Mouse (Mus musculus) forebrain, embryonic 16.5 days (tissue): ENCODE data around the gene Camta1. TPM values are rescaled to one million over a fixed set of nuclear protein-coding genes. Genes with fewer than 3 reads are reported as not detected.

Experiments
- ATAC-seq: fragments of 200-750 bp; cut with Nextera tagmentation; 2 replicates; pipeline ENCODE4 v1.8.0; 2017; ENCODE audit warnings: mild to moderate bottlenecking, moderate library complexity
- H3K27ac ChIP-seq: fragments of 300-500 bp; sonication (generic); 2 replicates; pipeline ENCODE4 v1.5.1; 2014; ENCODE audit warnings: low read length, control low read depth
- H3K27me3 ChIP-seq: fragments of 300-500 bp; sonication (generic); replicated peaks from 2 replicates; pipeline ENCODE4 v1.6.1; 2014; ENCODE audit warnings: low read length; ENCODE audit not compliant: control insufficient read depth, insufficient read depth
- H3K36me3 ChIP-seq: fragments of 300-500 bp; sonication (generic); 2 replicates; pipeline ENCODE4 v1.6.1; 2014; ENCODE audit not compliant: control insufficient read depth, insufficient read depth
- H3K4me1 ChIP-seq: fragments of 300-500 bp; sonication (generic); replicated peaks from 2 replicates; pipeline ENCODE4 v1.6.1; 2014; ENCODE audit warnings: low read length; ENCODE audit not compliant: control insufficient read depth, insufficient read depth
- H3K4me2 ChIP-seq: fragments of 300-500 bp; sonication (generic); 2 replicates; pipeline ENCODE4 v1.6.1; 2014; ENCODE audit warnings: mild to moderate bottlenecking, low read length, control low read depth
- H3K4me3 ChIP-seq: fragments of 300-500 bp; sonication (generic); replicated peaks from 2 replicates; pipeline ENCODE4 v1.5.1; 2014; ENCODE audit warnings: mild to moderate bottlenecking, low read length, control low read depth
- H3K9ac ChIP-seq: fragments of 300-500 bp; sonication (generic); replicated peaks from 2 replicates; pipeline ENCODE4 v1.6.1; 2014; ENCODE audit warnings: low read depth, low read length, control low read depth
- H3K9me3 ChIP-seq: fragments of 300-500 bp; sonication (generic); 2 replicates; pipeline ENCODE4 v1.6.1; 2016; ENCODE audit warnings: low read length; ENCODE audit not compliant: control insufficient read depth
- WGBS: fragments of 180-500 bp; shearing (Covaris S2); extraction: QIAGEN DNeasy Blood & Tissue Kit; methylation state at CpG from one replicate; pipeline ENCODE4 v1.1.7; 2014; 5-methylcytosine and 5-hydroxymethylcytosine counted together
- polyA plus RNA-seq: library from polyadenylated mRNA; unstranded; fragments of >200 nt; fragmentation: Nextera tagmentation; extraction: Ambion mirVana; gene quantifications from 2 replicates; pipeline ENCODE4 v1.2.1, GENCODE M21; 2015

Gene Camta1
- polyA plus RNA-seq, 1 experiment from 2014 or later: 123 TPM

DNA sequence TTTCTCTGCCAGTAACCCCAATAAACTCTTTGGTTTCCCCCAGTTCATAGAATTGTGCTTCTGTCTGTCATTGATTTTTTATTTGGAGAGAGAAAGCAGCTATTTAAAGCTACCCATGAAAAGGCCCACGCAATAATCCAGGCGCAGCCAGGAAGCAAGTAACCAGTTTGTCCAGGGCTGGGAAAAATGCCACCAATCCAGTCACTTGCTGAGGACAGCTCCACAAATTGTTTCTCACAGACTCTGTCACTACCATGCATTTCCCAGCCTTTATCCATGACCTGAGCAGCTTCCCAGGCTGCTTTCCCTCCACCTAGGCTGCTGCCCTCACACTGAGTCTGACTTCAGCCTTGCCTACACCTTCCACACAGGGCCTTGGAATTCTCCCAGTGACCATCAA lies 413.3 kb downstream of the Camta1 start:
- H3K27ac ChIP-seq: no peak overlapping the region
- H3K27me3 ChIP-seq: 0 out of 2 replicates have a peak, but pooled peaks cover 2% of the 10 kb centered on the region
- peaks cover 9% of the 10 kb centered on the region for H3K4me1 ChIP-seq
- 86% methylated on average over 2 of the region's 2 CpGs for WGBS
- H3K4me3 ChIP-seq: no peak overlapping the region
- H3K4me2 ChIP-seq: no peak overlapping the region
- no peak for ATAC-seq
- no peaks in the 10 kb centered on the region for H3K36me3 ChIP-seq
- no peaks in the 10 kb centered on the region for H3K9me3 ChIP-seq
- H3K9ac ChIP-seq: no peak overlapping the region

DNA sequence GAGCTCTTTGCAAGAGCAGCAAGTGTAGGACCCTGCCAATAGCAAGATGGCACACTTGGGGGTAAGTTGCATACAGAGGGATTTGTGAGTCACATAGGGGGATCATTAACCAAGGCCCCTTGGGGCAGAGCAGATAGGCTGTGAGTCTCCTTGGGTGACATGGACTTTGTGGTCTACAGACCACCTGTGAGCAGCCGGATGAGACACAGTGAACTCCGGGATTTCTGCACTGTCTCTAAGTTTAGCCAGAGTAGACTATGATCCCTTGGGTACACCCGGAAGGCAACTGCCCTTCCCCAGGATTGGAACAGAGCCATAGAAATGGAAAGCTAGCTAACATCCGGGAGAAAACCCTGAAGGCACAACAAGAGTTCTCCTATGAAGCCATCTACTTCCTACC lies 417.0 kb downstream of the Camta1 start:
- no peak overlapping the region for H3K9ac ChIP-seq
- H3K4me1 ChIP-seq: peaks cover 1% of the 10 kb centered on the region
- no peak overlapping the region for H3K27ac ChIP-seq
- H3K27me3 ChIP-seq: 0 out of 2 replicates have a peak, but pooled peaks cover 2% of the 10 kb centered on the region
- ATAC-seq: no peak
- H3K4me3 ChIP-seq: no peak overlapping the region
- H3K36me3 ChIP-seq: no peaks in the 10 kb centered on the region
- WGBS: 86% methylated on average over 4 of the region's 4 CpGs
- H3K9me3 ChIP-seq: no peaks in the 10 kb centered on the region
- no peak overlapping the region for H3K4me2 ChIP-seq

- Histone ChIP-seq H3K36me3 (no peaks in the 10 kb centered on the region), H3K9me3 (no peaks in the 10 kb centered on the region), H3K4me1 (peaks cover 20% of the 10 kb centered on the region), H3K4me3 (no peak overlapping the region), H3K9ac (no peak overlapping the region), H3K27ac (no peak overlapping the region), H3K4me2 (no peak overlapping the region), H3K27me3 (peaks cover 5% of the 10 kb centered on the region; the same call in 1 of the 2 replicates)
- WGBS: 38% methylated on average over 7 of the region's 7 CpGs
- ATAC-seq: no peak
Measured at GRCm38 (mm10) chr4:151438561-151438960, 423.1 kb downstream of the Camta1 start.

GRCm38 (mm10) chr4:151437859-151438258 lies 423.8 kb downstream of the Camta1 start:
- WGBS: 58% methylated on average over 11 of the region's 11 CpGs
- H3K9me3 ChIP-seq: no peaks in the 10 kb centered on the region
- peaks cover 5% of the 10 kb centered on the region; the same call in 1 of the 2 replicates for H3K27me3 ChIP-seq
- ATAC-seq: no peak
- no peaks in the 10 kb centered on the region for H3K36me3 ChIP-seq
- H3K9ac ChIP-seq: no peak overlapping the region
- peaks cover 20% of the 10 kb centered on the region for H3K4me1 ChIP-seq
- no peak overlapping the region for H3K4me2 ChIP-seq
- H3K27ac ChIP-seq: no peak overlapping the region
- no peak overlapping the region for H3K4me3 ChIP-seq

DNA sequence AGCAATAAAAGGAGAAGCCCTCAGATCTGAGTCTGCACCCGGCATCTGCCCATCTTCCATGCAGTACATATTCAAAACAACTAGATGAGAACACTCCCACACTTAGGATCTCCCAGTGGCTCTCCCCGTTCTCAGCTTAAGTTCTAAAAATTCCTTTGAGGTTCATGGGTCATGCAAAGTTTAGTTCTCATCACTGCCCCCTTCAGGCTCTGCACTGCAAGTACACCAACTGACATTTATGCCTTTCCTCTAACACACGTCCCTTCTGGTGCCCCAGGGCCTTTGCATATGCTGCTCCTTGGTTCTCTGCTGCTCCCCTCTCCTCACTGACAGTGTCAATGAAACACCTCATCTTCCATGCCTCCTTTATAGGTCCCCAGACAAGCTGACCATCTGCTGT lies 436.5 kb downstream of the Camta1 start:
- Histone ChIP-seq H3K4me3 (no peak overlapping the region), H3K9me3 (peaks cover 10% of the 10 kb centered on the region), H3K9ac (no peak overlapping the region), H3K4me2 (no peak overlapping the region), H3K27me3 (peaks cover 9% of the 10 kb centered on the region; the same call in 1 of the 2 replicates), H3K27ac (no peak overlapping the region), H3K36me3 (no peaks in the 10 kb centered on the region), H3K4me1 (peaks cover 2% of the 10 kb centered on the region; the same call in 1 of the 2 replicates)
- ATAC-seq: no peak
- WGBS: 78% methylated on average over 3 of the region's 3 CpGs

- Histone ChIP-seq H3K9ac (no peak overlapping the region), H3K4me3 (no peak overlapping the region), H3K4me2 (no peak overlapping the region), H3K9me3 (peaks cover 10% of the 10 kb centered on the region), H3K27ac (no peak overlapping the region), H3K4me1 (peaks cover 2% of the 10 kb centered on the region; the same call in 1 of the 2 replicates), H3K27me3 (peaks cover 20% of the 10 kb centered on the region), H3K36me3 (no peaks in the 10 kb centered on the region)
- ATAC-seq: no peak
- WGBS: 73% methylated on average over 4 of the region's 4 CpGs
Measured at GRCm38 (mm10) chr4:151422922-151423321, 438.8 kb downstream of the Camta1 start.

DNA sequence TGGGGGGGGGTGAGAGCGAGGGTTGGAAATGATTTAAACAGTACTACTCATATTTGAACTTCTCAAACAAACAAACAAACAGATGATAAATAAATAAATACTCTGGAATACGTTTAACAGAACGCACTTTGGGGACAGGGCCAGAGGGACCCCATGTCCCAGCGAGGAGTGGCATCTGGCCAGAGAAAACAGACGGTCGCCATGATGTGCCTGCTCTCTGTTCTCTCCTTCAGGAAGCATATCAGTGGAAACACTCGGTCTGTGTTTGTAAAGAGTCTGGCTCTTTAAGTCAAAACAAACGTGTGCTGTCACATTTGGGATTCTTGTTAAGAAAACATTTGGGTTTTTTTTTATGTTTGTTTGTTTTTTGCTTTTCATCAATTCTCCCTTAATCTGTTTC lies 439.3 kb downstream of the Camta1 start:
- peaks cover 20% of the 10 kb centered on the region for H3K27me3 ChIP-seq
- no peak overlapping the region for H3K4me3 ChIP-seq
- peak; percentile 82 for ATAC-seq
- H3K36me3 ChIP-seq: no peaks in the 10 kb centered on the region
- peaks cover 2% of the 10 kb centered on the region; the same call in 1 of the 2 replicates for H3K4me1 ChIP-seq
- H3K4me2 ChIP-seq: no peak overlapping the region
- H3K27ac ChIP-seq: no peak overlapping the region
- no peak overlapping the region for H3K9ac ChIP-seq
- H3K9me3 ChIP-seq: peaks cover 6% of the 10 kb centered on the region
- WGBS: 44% methylated on average over 8 of the region's 8 CpGs

- no peaks in the 10 kb centered on the region for H3K9me3 ChIP-seq
- H3K27me3 ChIP-seq: peaks cover 22% of the 10 kb centered on the region
- 80% methylated on average over 14 of the region's 14 CpGs for WGBS
- H3K4me1 ChIP-seq: peaks cover 2% of the 10 kb centered on the region; the same call in 1 of the 2 replicates
- H3K9ac ChIP-seq: no peak overlapping the region
- H3K27ac ChIP-seq: no peak overlapping the region
- H3K4me2 ChIP-seq: no peak overlapping the region
- H3K4me3 ChIP-seq: no peak overlapping the region
- no peaks in the 10 kb centered on the region for H3K36me3 ChIP-seq
- no peak for ATAC-seq
Measured at GRCm38 (mm10) chr4:151418344-151418875, 443.3 kb downstream of the Camta1 start.

DNA sequence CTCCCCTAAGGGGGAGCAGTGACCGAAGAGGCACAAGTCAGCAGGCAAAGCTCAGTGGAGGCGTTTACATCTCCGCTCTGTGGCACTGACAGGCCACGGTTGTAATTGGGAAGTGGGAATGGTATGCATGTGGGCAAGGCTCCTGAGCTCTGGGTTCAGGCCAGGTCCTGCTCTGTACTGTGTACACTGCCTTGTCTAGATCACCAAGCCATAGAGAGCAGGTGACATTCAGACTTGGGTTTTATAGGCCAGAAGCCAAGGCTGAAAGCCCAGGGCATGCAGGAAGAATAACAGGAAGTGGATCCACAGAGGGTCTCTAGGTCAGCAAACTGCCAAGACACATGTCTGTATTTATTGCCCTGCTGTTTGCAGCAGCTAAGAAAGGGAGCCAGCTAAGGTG lies 445.9 kb downstream of the Camta1 start:
- Histone ChIP-seq H3K4me1 (peaks cover 9% of the 10 kb centered on the region), H3K36me3 (no peaks in the 10 kb centered on the region), H3K9ac (no peak overlapping the region), H3K4me2 (no peak overlapping the region), H3K27me3 (peaks cover 29% of the 10 kb centered on the region), H3K4me3 (no peak overlapping the region), H3K9me3 (no peaks in the 10 kb centered on the region), H3K27ac (no peak overlapping the region)
- 91% methylated on average over 4 of the region's 4 CpGs for WGBS
- ATAC-seq: no peak

GRCm38 (mm10) chr4:151415376-151415775 lies 446.3 kb downstream of the Camta1 start:
- Histone ChIP-seq H3K4me1 (peaks cover 9% of the 10 kb centered on the region), H3K27ac (no peak overlapping the region), H3K9ac (no peak overlapping the region), H3K4me3 (no peak overlapping the region), H3K27me3 (peaks cover 27% of the 10 kb centered on the region), H3K4me2 (no peak overlapping the region), H3K9me3 (no peaks in the 10 kb centered on the region), H3K36me3 (no peaks in the 10 kb centered on the region)
- ATAC-seq: no peak
- WGBS: 92% methylated on average over 16 of the region's 16 CpGs
